Mouse (Mus musculus) limb, embryonic 11.5 days (tissue): ENCODE measurements around the gene Stim1. TPM values are rescaled to one million over a fixed set of nuclear protein-coding genes. Genes with fewer than 3 reads are reported as not detected.

Source experiments
- ATAC-seq: fragments of 200-750 bp; cut with Nextera tagmentation; 2 replicates; pipeline ENCODE4 v1.8.0; 2017; ENCODE audit warnings: low read depth; ENCODE audit not compliant: insufficient number of reproducible peaks, low FRiP score, low TSS enrichment
- DNase-seq: peaks from one replicate; pipeline ENCODE4 v3.0.0-alpha.2; 2015; ENCODE audit warnings: low spot score
- H3K27ac ChIP-seq: fragments of 300-500 bp; sonication (generic); replicated peaks from 2 replicates; pipeline ENCODE4 v1.5.1; 2014; ENCODE audit warnings: low read depth, mild to moderate bottlenecking, low read length
- H3K27me3 ChIP-seq: fragments of 300-500 bp; sonication (generic); 2 replicates; pipeline ENCODE4 v1.6.1; 2014; ENCODE audit warnings: mild to moderate bottlenecking, low read length, mixed read lengths; ENCODE audit not compliant: control insufficient read depth, insufficient read depth
- H3K36me3 ChIP-seq: fragments of 300-500 bp; sonication (generic); 2 replicates; pipeline ENCODE4 v1.6.1; 2014; ENCODE audit warnings: mild to moderate bottlenecking, low read length, moderate library complexity, mixed read lengths; ENCODE audit not compliant: control insufficient read depth, insufficient read depth
- H3K4me1 ChIP-seq: fragments of 300-500 bp; sonication (generic); 2 replicates; pipeline ENCODE4 v1.6.1; 2014; ENCODE audit warnings: low read length, mixed read lengths; ENCODE audit not compliant: control insufficient read depth, insufficient read depth
- H3K4me2 ChIP-seq: fragments of 300-500 bp; sonication (generic); 2 replicates; pipeline ENCODE4 v1.6.1; 2014; ENCODE audit warnings: low read depth, mild to moderate bottlenecking, moderate library complexity; ENCODE audit not compliant: severe bottlenecking
- H3K4me3 ChIP-seq: fragments of 300-500 bp; sonication (generic); 2 replicates; pipeline ENCODE4 v1.5.1; 2014; ENCODE audit warnings: low read depth, low read length
- H3K9ac ChIP-seq: fragments of 300-500 bp; sonication (generic); 2 replicates; pipeline ENCODE4 v1.6.1; 2014; ENCODE audit warnings: mild to moderate bottlenecking, low read length
- H3K9me3 ChIP-seq: fragments of 300-500 bp; sonication (generic); 2 replicates; pipeline ENCODE4 v1.6.1; 2016; ENCODE audit warnings: low read length; ENCODE audit not compliant: control insufficient read depth
- WGBS: fragments of 180-500 bp; shearing (Covaris S2); extraction: QIAGEN DNeasy Blood & Tissue Kit; methylation state at CpG from one replicate; pipeline ENCODE4 v1.1.7; 2014; 5-methylcytosine and 5-hydroxymethylcytosine counted together
- polyA plus RNA-seq: library from polyadenylated mRNA; unstranded; fragments of >200 nt; fragmentation: Nextera tagmentation; extraction: Ambion mirVana; gene quantifications from 2 replicates; pipeline ENCODE4 v1.2.1, GENCODE M21; 2014

Stim1 gene
- polyA plus RNA-seq, 1 experiment from 2014 or later = 14.2 TPM

DNA sequence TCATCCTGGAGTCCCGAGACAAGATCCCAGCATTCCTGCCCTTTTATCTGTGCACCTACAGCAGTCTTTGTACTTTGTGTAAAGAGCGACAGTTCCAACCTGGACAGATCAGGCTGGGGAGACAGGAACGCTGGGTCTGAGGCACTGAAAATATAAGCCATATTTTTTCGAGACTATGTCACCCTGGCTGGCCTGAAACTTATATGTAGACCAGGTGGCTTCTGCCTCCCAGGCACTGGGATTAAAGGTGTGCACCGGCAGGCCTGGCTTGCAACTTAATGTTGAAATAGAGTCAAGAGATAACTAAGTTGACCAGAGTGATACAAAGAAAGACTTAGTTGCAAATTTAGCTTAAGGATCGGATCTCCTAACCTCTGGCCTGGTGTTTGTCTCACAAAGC lies 21.3 kb upstream of the Stim1 start:
- Histone ChIP-seq H3K27ac (no peak overlapping the region), H3K4me1 (peaks cover 30% of the 10 kb centered on the region), H3K9ac (peak overlapping the region; percentile 12; the same call in 1 of the 2 replicates), H3K4me2 (no peak overlapping the region), H3K36me3 (0 out of 2 replicates have a peak, but pooled peaks cover 2% of the 10 kb centered on the region), H3K27me3 (no peaks in the 10 kb centered on the region), H3K9me3 (no peaks in the 10 kb centered on the region), H3K4me3 (no peak overlapping the region)
- ATAC-seq (no peak), DNase-seq (no peak)
- 50% methylated on average over 6 of the region's 6 CpGs for WGBS

GRCm38 (mm10) chr7:102246956-102247797 lies 20.4 kb upstream of the Stim1 start:
- DNase-seq (no peak), ATAC-seq (no peak)
- WGBS = 50% methylated on average over 12 of the region's 12 CpGs
- Histone ChIP-seq H3K4me2 (peak overlapping the region; percentile 7; the same call in 1 of the 2 replicates), H3K9ac (no peak overlapping the region), H3K4me1 (peaks cover 30% of the 10 kb centered on the region), H3K36me3 (0 out of 2 replicates have a peak, but pooled peaks cover 2% of the 10 kb centered on the region), H3K27ac (no peak overlapping the region), H3K27me3 (no peaks in the 10 kb centered on the region), H3K4me3 (no peak overlapping the region), H3K9me3 (no peaks in the 10 kb centered on the region)

GRCm38 (mm10) chr7:102248691-102249404 lies 18.8 kb upstream of the Stim1 start:
- WGBS = 25% methylated on average over 16 of the region's 16 CpGs
- Histone ChIP-seq H3K4me2 (peak overlapping the region; percentile 88), H3K27ac (peak overlapping the region; percentile 92; the same call in 1 of the 2 replicates), H3K9ac (peak overlapping the region; percentile 90), H3K9me3 (no peaks in the 10 kb centered on the region), H3K4me1 (peaks cover 30% of the 10 kb centered on the region), H3K4me3 (peak overlapping the region; percentile 82), H3K27me3 (no peaks in the 10 kb centered on the region), H3K36me3 (0 out of 2 replicates have a peak, but pooled peaks cover 2% of the 10 kb centered on the region)
- DNase-seq (no peak), ATAC-seq (no peak)

GRCm38 (mm10) chr7:102249531-102249895 lies 18.1 kb upstream of the Stim1 start:
- no peak for DNase-seq
- Histone ChIP-seq H3K4me2 (peak overlapping the region; percentile 88), H3K9ac (peak overlapping the region; percentile 90), H3K27me3 (no peaks in the 10 kb centered on the region), H3K4me3 (peak overlapping the region; percentile 82), H3K9me3 (no peaks in the 10 kb centered on the region), H3K4me1 (peaks cover 30% of the 10 kb centered on the region), H3K27ac (peak overlapping the region; percentile 92), H3K36me3 (0 out of 2 replicates have a peak, but pooled peaks cover 2% of the 10 kb centered on the region)
- WGBS = under 1% methylated on average over 21 of the region's 23 CpGs
- peak; percentile 59 for ATAC-seq

- Histone ChIP-seq H3K27ac (peak overlapping the region; percentile 92), H3K4me3 (peak overlapping the region; percentile 82), H3K4me1 (peaks cover 30% of the 10 kb centered on the region), H3K4me2 (peak overlapping the region; percentile 88), H3K36me3 (0 out of 2 replicates have a peak, but pooled peaks cover 2% of the 10 kb centered on the region), H3K9ac (peak overlapping the region; percentile 90), H3K9me3 (no peaks in the 10 kb centered on the region), H3K27me3 (no peaks in the 10 kb centered on the region)
- peak; percentile 83 for DNase-seq
- ATAC-seq = peak; percentile 84
- WGBS = under 1% methylated on average over 34 of the region's 49 CpGs
Measured at GRCm38 (mm10) chr7:102249896-102250630, 17.5 kb upstream of the Stim1 start.

DNA sequence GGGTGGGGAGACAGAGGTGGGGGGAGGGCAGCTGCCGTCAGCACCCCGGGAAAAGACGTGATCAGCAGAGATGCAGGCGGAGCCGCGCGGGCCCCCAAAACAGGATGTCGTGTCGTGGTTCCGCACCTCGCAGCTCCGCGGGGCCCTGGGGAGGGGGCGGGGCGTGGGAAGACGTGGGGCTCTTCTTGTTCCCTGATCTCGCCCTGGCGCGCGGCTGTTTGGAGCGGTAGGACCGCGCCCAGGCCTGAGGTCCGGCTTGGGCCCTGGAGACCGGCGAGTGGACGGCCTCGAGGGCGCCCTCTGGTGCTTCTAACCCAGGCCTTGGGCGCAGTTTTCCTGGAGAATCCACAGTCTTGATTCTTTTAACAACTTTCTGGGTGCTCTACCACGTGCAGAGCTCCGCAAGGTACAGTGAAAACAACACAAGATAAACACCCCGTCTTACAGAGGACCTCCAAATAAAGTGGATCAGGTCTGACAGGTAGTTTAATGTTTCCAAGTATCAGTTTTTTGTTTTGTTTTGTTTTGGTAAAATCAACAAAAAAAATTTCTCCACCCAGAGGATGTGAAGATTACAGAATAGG lies 16.9 kb upstream of the Stim1 start:
- ATAC-seq (peak; percentile 59), DNase-seq (peak; percentile 93)
- Histone ChIP-seq H3K4me2 (peak overlapping the region; percentile 88), H3K27me3 (no peaks in the 10 kb centered on the region), H3K4me3 (peak overlapping the region; percentile 82), H3K4me1 (peaks cover 29% of the 10 kb centered on the region), H3K27ac (peak overlapping the region; percentile 92), H3K9me3 (no peaks in the 10 kb centered on the region), H3K9ac (peak overlapping the region; percentile 90), H3K36me3 (0 out of 2 replicates have a peak, but pooled peaks cover under 1% of the 10 kb centered on the region)
- under 1% methylated on average over 29 of the region's 33 CpGs for WGBS

DNA sequence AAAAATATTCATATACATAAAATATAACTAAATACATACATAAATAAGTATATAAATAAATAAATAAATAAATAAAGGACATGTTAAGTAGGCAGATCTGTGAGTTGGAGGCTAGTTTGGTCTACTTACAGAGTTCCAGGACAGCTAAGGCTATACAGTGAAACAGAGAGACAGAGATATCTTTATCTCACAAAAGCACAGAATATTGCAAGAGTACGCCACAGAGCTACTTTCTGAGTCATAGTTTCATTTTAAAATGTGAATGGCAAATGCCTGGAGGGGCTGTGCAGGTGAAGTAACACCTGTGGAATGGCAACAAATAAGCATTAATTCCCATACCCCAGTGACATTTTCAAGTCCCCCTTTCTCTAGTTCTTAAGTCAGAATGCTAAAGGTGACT lies 14.0 kb upstream of the Stim1 start:
- 88% methylated on average over 1 of the region's 1 CpGs for WGBS
- no peaks in the 10 kb centered on the region for H3K9me3 ChIP-seq
- no peak overlapping the region for H3K9ac ChIP-seq
- ATAC-seq = no peak
- H3K36me3 ChIP-seq = no peaks in the 10 kb centered on the region
- peaks cover 5% of the 10 kb centered on the region for H3K4me1 ChIP-seq
- H3K27ac ChIP-seq = no peak overlapping the region
- no peak overlapping the region for H3K4me2 ChIP-seq
- H3K27me3 ChIP-seq = no peaks in the 10 kb centered on the region
- DNase-seq = no peak
- no peak overlapping the region for H3K4me3 ChIP-seq
